Mouse (Mus musculus) heart, adult 2 months (tissue): Measurements from ENCODE around the gene Slc44a3. TPM values are rescaled to one million over a fixed set of nuclear protein-coding genes. Genes with fewer than 3 reads are reported as not detected.

ENCODE experiments used
- DNase-seq, 2 experiments: peaks; one replicate each; pipeline ENCODE4 v3.0.0; 2021
- H3K27ac ChIP-seq: fragments of 200-600 bp; 2 replicates; pipeline ENCODE4 v1.8.1; 2022
- H3K27me3 ChIP-seq: fragments of 200-500 bp; 2 replicates; pipeline ENCODE4 v1.6.1; 2012; ENCODE audit warnings: mild to moderate bottlenecking, low read length, inconsistent platforms, mixed read lengths; ENCODE audit not compliant: control insufficient read depth, insufficient read depth
- H3K36me3 ChIP-seq: fragments of 200-500 bp; 2 replicates; pipeline ENCODE4 v1.6.1; 2012; ENCODE audit warnings: low read length, inconsistent platforms; ENCODE audit not compliant: control insufficient read depth, insufficient read depth
- H3K4me1 ChIP-seq: fragments of 200-500 bp; 2 replicates; pipeline ENCODE4 v1.6.1; 2011; ENCODE audit warnings: low read length; ENCODE audit not compliant: control insufficient read depth, insufficient read depth
- H3K4me3 ChIP-seq: fragments of 200-600 bp; 2 replicates; pipeline ENCODE4 v1.8.1; 2022
- H3K79me2 ChIP-seq: fragments of 200-500 bp; replicated peaks from 2 replicates; pipeline ENCODE4 v1.6.1; 2012; ENCODE audit warnings: mild to moderate bottlenecking, inconsistent platforms, low read length, moderate library complexity, mixed read lengths; ENCODE audit not compliant: control insufficient read depth, insufficient read depth
- H3K9ac ChIP-seq: fragments of 200-500 bp; 2 replicates; pipeline ENCODE4 v1.6.1; 2012; ENCODE audit warnings: low read depth, mild to moderate bottlenecking, control low read depth, inconsistent platforms, low read length, mixed read lengths
- CTCF ChIP-seq: fragments of 200-600 bp; IDR thresholded peaks from 2 replicates; pipeline ENCODE4 v1.8.1; 2022; ENCODE audit warnings: antibody characterized with exemption, mild to moderate bottlenecking, moderate library complexity
- EP300 ChIP-seq: fragments of 200-500 bp; IDR thresholded peaks from 2 replicates; pipeline ENCODE4 v1.6.1; 2011; ENCODE audit warnings: low read depth, low read length, control low read depth; ENCODE audit not compliant: insufficient read depth
- POLR2A ChIP-seq: fragments of 200-500 bp; IDR thresholded peaks from 2 replicates; pipeline ENCODE4 v1.6.1; 2011; ENCODE audit warnings: mild to moderate bottlenecking, low read depth, low read length, control low read depth; ENCODE audit not compliant: insufficient read depth
- WGBS: fragments of 180-500 bp; shearing (Covaris S2); methylation state at CpG from one replicate; pipeline ENCODE4 v1.1.7; 2018; 5-methylcytosine and 5-hydroxymethylcytosine counted together
- intact Hi-C: fragments of 180-260 bp; cut with DNase I; formaldehyde crosslinking; loops from one replicate; pipeline ENCODE4 v1.15.1; 2025
- polyA plus RNA-seq: library from polyadenylated mRNA; depleted of rRNA; stranded (reverse); fragments of >200 nt; gene quantifications from 2 replicates; pipeline ENCODE4 v1.2.3, GENCODE M21; 2012
- total RNA-seq, 2 experiments: library from RNA; stranded (reverse); gene quantifications; 2 replicates each; pipeline ENCODE4 v1.2.3; 2021

Slc44a3 gene
- total and polyA plus RNA-seq, 3 experiments, result 1.1 TPM; not detected in 2

DNA sequence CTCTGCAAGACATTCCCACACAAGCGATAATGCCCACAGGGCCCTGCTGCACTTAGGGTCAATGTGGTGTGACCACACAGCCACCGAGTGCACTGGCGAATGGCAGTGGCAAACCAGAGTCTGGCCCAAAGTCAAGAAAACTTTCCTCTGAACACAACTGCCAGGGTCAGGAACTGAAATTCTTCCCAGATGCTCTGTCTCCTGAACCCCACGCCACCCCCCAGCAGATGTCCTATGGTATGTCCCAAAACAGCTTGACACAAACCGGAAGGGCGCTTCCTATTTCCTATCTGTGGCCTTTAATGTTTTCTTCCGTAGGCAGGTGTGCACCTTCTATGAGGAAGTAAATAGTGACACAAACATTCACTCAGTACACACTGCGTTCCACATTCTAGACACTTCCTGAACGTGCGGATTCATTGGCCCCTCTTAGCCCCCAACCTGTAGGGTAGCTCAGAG is 65.1 kb downstream of the Slc44a3 start:
- Histone ChIP-seq H3K27me3 (no peaks in the 10 kb centered on the region), H3K79me2 (no peaks in the 10 kb centered on the region), H3K27ac (no peak overlapping the region), H3K36me3 (no peaks in the 10 kb centered on the region), H3K4me3 (no peak overlapping the region), H3K9ac (no peak overlapping the region), H3K4me1 (no peaks in the 10 kb centered on the region)
- WGBS, result 66% methylated on average over 10 of the region's 10 CpGs
- intact Hi-C loops, result no loop called here
- no peak for TF ChIP-seq POLR2A
- TF ChIP-seq EP300, result no peak
- no peak for TF ChIP-seq CTCF
- no peak for DNase-seq

DNA sequence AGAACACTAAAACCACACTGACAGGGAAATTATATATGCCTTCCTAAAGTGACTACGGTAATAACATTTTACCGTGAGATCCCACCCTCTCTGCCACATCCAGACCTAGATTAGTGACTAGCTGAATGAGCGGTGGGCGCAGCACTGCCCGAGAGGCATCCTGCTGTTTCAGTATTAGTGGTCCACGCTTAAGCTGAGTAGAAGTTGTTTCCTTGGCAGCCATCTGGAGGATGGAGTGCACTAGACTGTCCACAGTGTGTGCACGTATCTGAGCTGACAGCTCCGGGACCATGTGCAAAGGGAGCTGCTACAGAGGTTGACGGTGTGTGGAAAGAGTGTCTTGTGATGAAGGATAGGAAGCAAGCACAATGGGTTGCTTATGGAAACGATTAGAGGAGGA is 66.4 kb downstream of the Slc44a3 start:
- no peak for TF ChIP-seq POLR2A
- TF ChIP-seq EP300, result no peak
- no peak for TF ChIP-seq CTCF
- intact Hi-C loops, result no loop called here
- H3K36me3 ChIP-seq, result no peaks in the 10 kb centered on the region
- H3K27ac ChIP-seq, result no peak overlapping the region
- H3K4me3 ChIP-seq, result no peak overlapping the region
- H3K79me2 ChIP-seq, result no peaks in the 10 kb centered on the region
- DNase-seq, result no peak
- H3K9ac ChIP-seq, result no peak overlapping the region
- no peaks in the 10 kb centered on the region for H3K4me1 ChIP-seq
- no peaks in the 10 kb centered on the region for H3K27me3 ChIP-seq
- WGBS, result 84% methylated on average over 10 of the region's 10 CpGs

GRCm38 (mm10) chr3:121464733-121465305 is 67.4 kb downstream of the Slc44a3 start:
- Histone ChIP-seq H3K36me3 (no peaks in the 10 kb centered on the region), H3K27me3 (no peaks in the 10 kb centered on the region), H3K79me2 (no peaks in the 10 kb centered on the region), H3K4me1 (no peaks in the 10 kb centered on the region), H3K27ac (no peak overlapping the region), H3K9ac (no peak overlapping the region), H3K4me3 (no peak overlapping the region)
- intact Hi-C loops, result no loop called here
- no peak for TF ChIP-seq CTCF
- no peak for TF ChIP-seq EP300
- no peak for TF ChIP-seq POLR2A
- WGBS, result 75% methylated on average over 7 of the region's 7 CpGs
- DNase-seq, result no peak

DNA sequence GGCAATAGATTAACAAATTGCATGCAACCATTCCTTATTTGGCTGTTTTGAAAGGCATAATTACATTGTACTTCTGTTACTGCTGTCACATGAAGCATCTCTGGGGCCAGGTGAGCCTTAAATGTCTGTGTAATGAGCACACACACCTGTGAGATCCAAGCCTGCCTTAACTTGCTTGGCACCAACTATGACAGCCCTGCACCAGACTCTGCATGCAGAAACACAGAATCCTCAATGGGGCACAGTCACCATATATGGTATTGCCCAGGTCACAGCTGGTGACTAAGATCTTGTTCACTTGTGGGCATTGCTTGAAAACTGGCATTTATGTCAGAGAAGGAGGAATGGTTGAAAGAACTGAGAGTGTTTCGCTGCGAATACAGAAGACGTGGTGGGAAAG is 69.4 kb downstream of the Slc44a3 start:
- H3K79me2 ChIP-seq, result no peaks in the 10 kb centered on the region
- no peak overlapping the region for H3K4me3 ChIP-seq
- intact Hi-C loops, result no loop called here
- DNase-seq, result no peak
- no peak overlapping the region for H3K9ac ChIP-seq
- H3K27ac ChIP-seq, result no peak overlapping the region
- no peaks in the 10 kb centered on the region for H3K27me3 ChIP-seq
- H3K36me3 ChIP-seq, result peaks cover 2% of the 10 kb centered on the region
- no peaks in the 10 kb centered on the region for H3K4me1 ChIP-seq
- no peak for TF ChIP-seq POLR2A
- TF ChIP-seq EP300, result no peak
- TF ChIP-seq CTCF, result no peak
- 94% methylated on average over 3 of the region's 3 CpGs for WGBS

DNA sequence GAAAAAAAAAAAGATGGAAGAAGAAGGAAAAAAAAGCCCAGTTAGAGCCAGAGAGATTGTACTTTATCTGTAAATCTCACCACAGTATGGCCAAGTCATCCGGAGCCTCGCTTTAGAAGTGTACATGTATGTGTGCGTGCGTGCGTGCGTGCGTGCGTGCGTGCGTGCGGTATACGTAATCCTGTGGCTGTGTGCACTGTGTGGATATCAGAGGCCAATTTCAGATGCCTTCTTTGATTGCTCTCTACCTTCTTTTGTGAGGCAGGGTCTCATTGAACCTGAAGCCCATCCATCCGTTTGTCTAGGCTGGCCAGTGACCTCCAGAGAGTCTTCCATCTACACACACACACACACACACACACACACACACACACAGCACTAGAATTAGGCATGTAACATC is 70.7 kb downstream of the Slc44a3 start:
- H3K4me1 ChIP-seq, result no peaks in the 10 kb centered on the region
- WGBS, result 92% methylated on average over 13 of the region's 13 CpGs
- H3K36me3 ChIP-seq, result peaks cover 2% of the 10 kb centered on the region
- H3K79me2 ChIP-seq, result no peaks in the 10 kb centered on the region
- no peak for DNase-seq
- intact Hi-C loops, result no loop called here
- no peak overlapping the region for H3K9ac ChIP-seq
- TF ChIP-seq POLR2A, result no peak
- no peak for TF ChIP-seq EP300
- TF ChIP-seq CTCF, result no peak
- H3K4me3 ChIP-seq, result no peak overlapping the region
- H3K27ac ChIP-seq, result no peak overlapping the region
- no peaks in the 10 kb centered on the region for H3K27me3 ChIP-seq

- Histone ChIP-seq H3K27ac (no peak overlapping the region), H3K36me3 (peaks cover 2% of the 10 kb centered on the region), H3K4me3 (no peak overlapping the region), H3K27me3 (no peaks in the 10 kb centered on the region), H3K4me1 (no peaks in the 10 kb centered on the region), H3K79me2 (no peaks in the 10 kb centered on the region), H3K9ac (no peak overlapping the region)
- TF ChIP-seq EP300, result no peak
- TF ChIP-seq POLR2A, result no peak
- no peak for TF ChIP-seq CTCF
- DNase-seq, result no peak
- intact Hi-C loops, result no loop called here
- 78% methylated on average over 16 of the region's 16 CpGs for WGBS
Observed at GRCm38 (mm10) chr3:121460473-121461193, 71.6 kb downstream of the Slc44a3 start.
